Mouse (Mus musculus) embryonic fibroblast, embryonic 13.5 days (primary cell): ENCODE measurements around the gene Olfr1463. TPM values are rescaled to one million over a fixed set of nuclear protein-coding genes. Genes with fewer than 3 reads are reported as not detected.

Experiments
- H3K27ac ChIP-seq: 2 replicates; pipeline ENCODE4 v1.5.1; 2012; ENCODE audit warnings: low read length, control low read depth, inconsistent platforms; ENCODE audit not compliant: insufficient read depth
- H3K4me1 ChIP-seq: 2 replicates; pipeline ENCODE4 v1.6.1; 2011; ENCODE audit warnings: low read length; ENCODE audit not compliant: control insufficient read depth, insufficient read depth
- H3K4me3 ChIP-seq: 2 replicates; pipeline ENCODE4 v1.5.1; 2011; ENCODE audit warnings: mild to moderate bottlenecking, control low read depth, low read length; ENCODE audit not compliant: insufficient read depth
- CTCF ChIP-seq: IDR thresholded peaks from 2 replicates; pipeline ENCODE4 v1.5.1; 2011; ENCODE audit warnings: mild to moderate bottlenecking, control low read depth, low read length, moderate library complexity, borderline replicate concordance; ENCODE audit not compliant: insufficient read depth
- POLR2A ChIP-seq: IDR thresholded peaks from 2 replicates; pipeline ENCODE4 v1.6.1; 2011; ENCODE audit warnings: low read depth, mild to moderate bottlenecking, control low read depth, low read length, moderate library complexity
- polyA plus RNA-seq: library from polyadenylated mRNA; stranded (reverse); fragments of >200 nt; gene quantifications from 2 replicates; pipeline ENCODE4 v1.2.4, GENCODE M21; 2011; ENCODE audit warnings: low read depth; ENCODE audit not compliant: missing spikeins, insufficient read length

Olfr1463 gene
- polyA plus RNA-seq = not detected in 2 replicates

DNA sequence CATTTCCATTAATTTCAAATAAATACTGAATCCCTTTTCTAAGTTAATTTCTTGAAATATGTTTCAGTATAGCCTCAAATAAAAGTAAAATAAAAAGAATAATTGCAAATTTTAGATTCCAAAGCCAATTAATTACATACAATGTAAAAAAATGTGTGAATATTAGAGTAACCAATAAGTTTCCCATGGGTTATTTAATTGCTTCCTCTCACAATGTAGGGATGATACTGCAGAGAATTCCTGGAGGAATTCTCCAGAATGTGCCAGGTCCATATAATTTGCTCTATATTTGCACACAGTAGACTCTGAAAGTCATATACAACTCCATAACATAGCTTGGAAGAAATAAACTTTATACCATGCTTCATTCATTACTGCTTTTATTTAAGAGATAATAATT lies at the start of gene Olfr1463:
TSS of gene Olfr1463 (plus strand) at position 301 of the 400 bp plus-strand sequence.
- Histone ChIP-seq H3K4me1 (no peaks in the 10 kb centered on the region), H3K27ac (no peak within 1 kb of the TSS), H3K4me3 (no peak within 1 kb of the TSS)
- TF ChIP-seq CTCF (no peak), POLR2A (no peak)

DNA sequence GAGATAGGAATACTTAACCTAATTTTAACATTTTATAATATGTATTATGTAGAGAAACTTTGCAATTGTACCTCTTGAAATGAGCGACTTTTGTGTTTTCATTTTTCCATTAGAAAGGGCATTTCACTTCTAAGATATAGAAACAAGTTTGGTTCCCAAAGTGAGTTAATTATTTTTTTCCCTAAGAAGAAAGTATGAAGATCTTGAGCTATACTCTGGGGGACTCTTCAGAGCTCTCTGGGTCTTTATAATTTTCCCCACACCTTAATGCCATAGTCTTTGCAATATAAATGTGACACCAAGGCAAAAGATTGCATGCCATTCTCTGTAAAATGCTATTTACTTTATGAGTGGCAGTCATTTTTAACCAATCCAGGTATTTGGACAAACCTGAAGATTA lies 45.7 kb upstream of the Olfr1463 start, which contains the start of gene Olfr1462:
TSS of gene Olfr1462 (plus strand) at position 301 of the 400 bp plus-strand sequence.
- no peaks in the 10 kb centered on the region for H3K4me1 ChIP-seq
- no peak within 1 kb of the TSS for H3K4me3 ChIP-seq
- TF ChIP-seq POLR2A (no peak), CTCF (no peak)
- H3K27ac ChIP-seq = no peak within 1 kb of the TSS

DNA sequence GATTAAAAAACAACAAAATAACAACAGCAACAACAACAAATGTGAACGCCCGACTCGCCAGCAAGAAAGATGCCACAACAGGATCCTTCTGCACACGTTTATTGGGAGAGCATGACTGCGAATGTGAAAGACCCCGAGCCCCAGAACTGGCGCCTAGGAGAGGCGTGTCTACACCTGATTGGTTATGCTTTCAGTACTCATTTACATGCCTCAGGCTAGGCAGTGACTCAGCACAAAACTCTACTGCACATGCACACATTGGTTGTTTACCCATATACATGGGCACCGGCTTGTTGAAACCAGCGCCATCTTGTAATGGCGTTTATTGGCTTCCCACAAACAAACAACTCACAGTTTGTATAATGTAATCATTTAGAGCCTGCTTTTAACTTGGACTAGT lies 9.5 kb upstream of the Olfr1463 start:
- no peak for TF ChIP-seq CTCF
- TF ChIP-seq POLR2A = no peak
- H3K27ac ChIP-seq = no peak overlapping the region
- H3K4me1 ChIP-seq = no peaks in the 10 kb centered on the region
- no peak overlapping the region for H3K4me3 ChIP-seq

Other genes starting within 250 kb of the Olfr1463 start
- gene Olfr1451, start 236.3 kb upstream of the Olfr1463 start, polyA plus RNA-seq = not detected in 2 replicates
- not detected in 2 replicates for gene Olfr1453, start 203.0 kb upstream of the Olfr1463 start, polyA plus RNA-seq
- gene Olfr1454, start 170.7 kb upstream of the Olfr1463 start, polyA plus RNA-seq = not detected in 2 replicates
- not detected in 2 replicates for gene Olfr1457, start 133.4 kb upstream of the Olfr1463 start, polyA plus RNA-seq
- gene Olfr1458, start 124.6 kb upstream of the Olfr1463 start, polyA plus RNA-seq = not detected in 2 replicates
- 0.07 TPM in 1 of 2 replicates, not detected in the other for gene Olfr1459, start 81.8 kb upstream of the Olfr1463 start, polyA plus RNA-seq
- gene Olfr1461, start 68.3 kb upstream of the Olfr1463 start, polyA plus RNA-seq = not detected in 2 replicates
- not detected in 2 replicates for gene Olfr1462, start 45.6 kb upstream of the Olfr1463 start, polyA plus RNA-seq
- not detected in 2 replicates for gene Olfr1465, start 84.2 kb downstream of the Olfr1463 start, polyA plus RNA-seq
- not detected in 2 replicates for gene Olfr1466, start 107.5 kb downstream of the Olfr1463 start, polyA plus RNA-seq
- not detected in 2 replicates for gene Olfr1467, start 130.9 kb downstream of the Olfr1463 start, polyA plus RNA-seq
- not detected in 2 replicates for gene Olfr1469, start 176.5 kb downstream of the Olfr1463 start, polyA plus RNA-seq
- gene Olfr1471, start 212.1 kb downstream of the Olfr1463 start, polyA plus RNA-seq = not detected in 2 replicates
- not detected in 2 replicates for gene Olfr1472, start 224.8 kb downstream of the Olfr1463 start, polyA plus RNA-seq
- not detected in 2 replicates for gene Olfr1474, start 238.2 kb downstream of the Olfr1463 start, polyA plus RNA-seq
- not detected in 2 replicates for gene Olfr1475, start 248.9 kb downstream of the Olfr1463 start, polyA plus RNA-seq